ENCODE assay signal across 8 mouse cellular contexts in the genomic region with DNA sequence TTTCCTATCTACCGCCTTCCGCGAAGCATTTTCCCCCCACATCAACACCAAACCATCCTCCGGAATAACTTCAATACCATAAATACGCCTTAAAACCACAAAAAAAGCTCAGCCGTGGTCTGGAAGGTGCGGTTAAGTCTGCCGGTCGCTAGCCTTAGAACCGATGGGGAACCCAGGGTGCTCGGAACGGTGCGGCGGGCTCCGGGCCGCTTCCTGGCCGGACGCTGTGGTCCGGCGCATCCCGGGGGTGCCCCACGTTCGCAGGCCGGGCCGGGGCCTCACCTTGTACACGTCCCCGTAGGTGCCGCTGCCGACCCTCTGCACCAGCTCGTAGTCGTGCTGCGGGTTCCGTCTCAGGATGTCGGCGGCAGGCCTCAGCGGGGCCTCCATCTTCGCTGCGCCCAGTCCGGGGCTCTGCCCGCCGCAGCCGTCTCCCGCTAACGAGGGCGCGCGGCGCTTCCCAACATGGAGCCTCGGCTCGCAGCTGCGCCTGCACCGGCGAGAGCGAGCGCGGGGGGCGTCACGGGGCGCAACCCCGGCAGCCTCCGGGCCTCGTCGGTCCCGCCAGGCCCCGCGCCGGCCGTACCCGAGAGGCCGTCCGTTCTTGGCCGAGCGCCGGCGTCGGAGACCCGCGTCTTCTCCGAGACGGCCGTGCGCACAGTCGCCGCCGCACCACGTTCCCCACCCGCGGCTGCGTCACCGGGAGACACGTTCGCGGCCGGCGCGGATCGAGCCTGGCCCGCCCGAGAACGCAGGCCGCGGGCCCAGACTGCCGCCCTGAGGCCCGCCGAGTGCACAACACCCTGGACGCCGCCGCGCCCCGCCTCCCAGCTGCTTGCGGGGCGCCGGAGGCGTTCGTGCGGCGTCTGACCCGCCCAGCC. TPM values are rescaled to one million over a fixed set of nuclear protein-coding genes. Genes with fewer than 3 reads are reported as not detected.
A peak's percentile ranks its signal among the peaks of the same experiment; 100 is the strongest.
DNase-seq lines count a peak whose midpoint lies in the region; ATAC-seq and TF ChIP-seq lines count a peak whose summit lies in the region.

A gene (plus strand): TSS at position 244 of the 881 bp plus-strand sequence.
A gene (minus strand): TSS at position 830 of the 881 bp plus-strand sequence.

- intact Hi-C loops in heart, postnatal 25 days (cut with DNase I) = loop anchor here (2.0 to 5.0 kb wide), 4 partner anchors 40 to 160 kb away; no protein-coding TSS in a partner anchor

- H3K36me3 ChIP-seq in G1E (replicated peaks) = peaks cover 9% of the 10 kb centered on the region
- no peaks in the 10 kb centered on the region for H3K36me3 ChIP-seq in forebrain, embryonic 15.5 days
- H3K36me3 ChIP-seq in neural tube, embryonic 14.5 days (ENCODE audit: control insufficient read depth, insufficient read depth, low read length) = no peaks in the 10 kb centered on the region
- no peaks in the 10 kb centered on the region for H3K36me3 ChIP-seq in testis, adult 2 months (ENCODE audit: control insufficient read depth, insufficient read depth, low read length)

- peaks cover 4% of the 10 kb centered on the region; the same call in 1 of the 2 replicates for H3K27me3 ChIP-seq in G1E (ENCODE audit: insufficient read depth, low read length)
- no peaks in the 10 kb centered on the region for H3K27me3 ChIP-seq in forebrain, embryonic 15.5 days
- H3K27me3 ChIP-seq in neural tube, embryonic 14.5 days (ENCODE audit: control insufficient read depth, insufficient read depth, low read length) = no peaks in the 10 kb centered on the region; the same call in 1 of the 2 replicates
- no peaks in the 10 kb centered on the region for H3K27me3 ChIP-seq in testis, adult 2 months (ENCODE audit: control insufficient read depth, insufficient read depth, low read length)

- TF ChIP-seq POLR2A in testis, adult 2 months (IDR thresholded peaks at IDR 0.05; ENCODE audit: control insufficient read depth, low read depth, low read length) = no peak; the same call in none of the 2 replicates

- WGBS in forebrain, embryonic 15.5 days = under 1% methylated on average over 117 of the region's 118 CpGs
- under 1% methylated on average over 86 of the region's 118 CpGs for WGBS in neural tube, embryonic 14.5 days

- TF ChIP-seq CTCF in G1E (IDR thresholded peaks at IDR 0.05; ENCODE audit: low read depth, low read length) = peak; percentile 51; the same call in 1 of the 2 replicates
- peak; percentile 50; the same call in 1 of the 2 replicates for TF ChIP-seq CTCF in testis, adult 2 months (IDR thresholded peaks at IDR 0.05; ENCODE audit: control insufficient read depth, insufficient read depth, insufficient replicate concordance, low read depth, low read length)

- no peaks in the 10 kb centered on the region for H3K9me3 ChIP-seq in G1E (replicated peaks)
- H3K9me3 ChIP-seq in forebrain, embryonic 15.5 days = no peaks in the 10 kb centered on the region
- no peaks in the 10 kb centered on the region for H3K9me3 ChIP-seq in neural tube, embryonic 14.5 days (ENCODE audit: control insufficient read depth, low read length)

- H3K4me1 ChIP-seq in G1E (ENCODE audit: insufficient read depth, low read depth, low read length) = peaks cover 34% of the 10 kb centered on the region
- peaks cover 35% of the 10 kb centered on the region for H3K4me1 ChIP-seq in forebrain, embryonic 15.5 days
- peaks cover 26% of the 10 kb centered on the region for H3K4me1 ChIP-seq in neural tube, embryonic 14.5 days (ENCODE audit: control insufficient read depth, insufficient read depth, low read length)
- peaks cover 2% of the 10 kb centered on the region for H3K4me1 ChIP-seq in testis, adult 2 months (ENCODE audit: control insufficient read depth, insufficient read depth, low read length)

- DNase-seq in G1E (ENCODE audit: low spot score) = peak; percentile 90
- peak; percentile 89 for DNase-seq in cerebellum, adult 11-12 months
- peak; percentile 83 for DNase-seq in heart, postnatal 25 days (ENCODE audit: low spot score)
- DNase-seq in layer of hippocampus, adult 18-20 months (ENCODE audit: low spot score in 2 of 2) = peak; percentile 86 to 92
- DNase-seq in lung, adult 18-20 months = peak; percentile 87 to 90

- ATAC-seq in G1E (ENCODE audit: extremely low read depth, insufficient number of reproducible peaks, low FRiP score, poor library complexity, severe bottlenecking) = peak; percentile 66
- peak; percentile 98 for ATAC-seq in forebrain, embryonic 15.5 days (replicated peaks)
- ATAC-seq in neural tube, embryonic 14.5 days (ENCODE audit: low read depth) = peak; percentile 97

- peak within 1 kb of the TSS; percentile 89 for H3K9ac ChIP-seq in forebrain, embryonic 15.5 days (replicated peaks)
- peak within 1 kb of the TSS; percentile 97 for H3K9ac ChIP-seq in neural tube, embryonic 14.5 days (replicated peaks; ENCODE audit: low read depth, low read length)

- H3K4me2 ChIP-seq in forebrain, embryonic 15.5 days (replicated peaks) = peak within 1 kb of the TSS; percentile 55
- H3K4me2 ChIP-seq in neural tube, embryonic 14.5 days (ENCODE audit: low read depth, low read length) = peak within 1 kb of the TSS; percentile 80

- peak within 1 kb of the TSS; percentile 91 for H3K27ac ChIP-seq in forebrain, embryonic 15.5 days (replicated peaks)
- H3K27ac ChIP-seq in neural tube, embryonic 14.5 days (ENCODE audit: low read depth, low read length) = peak within 1 kb of the TSS; percentile 95
- peak within 1 kb of the TSS; percentile 84 for H3K27ac ChIP-seq in testis, adult 2 months (ENCODE audit: control insufficient read depth, insufficient read depth, low read depth, low read length)

- peak within 1 kb of the TSS; percentile 86 for H3K4me3 ChIP-seq in G1E (ENCODE audit: low read depth, low read length)
- H3K4me3 ChIP-seq in forebrain, embryonic 15.5 days = peak within 1 kb of the TSS; percentile 81
- H3K4me3 ChIP-seq in neural tube, embryonic 14.5 days (ENCODE audit: low read depth, low read length) = peak within 1 kb of the TSS; percentile 90
- H3K4me3 ChIP-seq in testis, adult 2 months (ENCODE audit: control insufficient read depth, low read depth, low read length) = peak within 1 kb of the TSS; percentile 95

RNA-seq across cellular contexts. Expression of the first gene that starts in this region (rescaled TPM):
- total RNA-seq in G1E (2014; fragmentation: Nextera tagmentation) = 2.7 and 2.8 TPM in 2 replicates
- 1.3 and 1.6 TPM in 2 replicates for total RNA-seq in G1E (2017)
- 0.51 and 0.55 TPM in 2 replicates for polyA plus RNA-seq in G1E (2012)
- 110 and 123 TPM in 2 replicates for polyA plus RNA-seq in forebrain, embryonic 15.5 days (2015; fragmentation: Nextera tagmentation; extraction: Ambion mirVana)
- 1 to 10 TPM; 2.6 to 4.0 TPM for total RNA-seq in heart, postnatal 25 days (2021)
- total RNA-seq in layer of hippocampus, adult 18-20 months (2021) = 100 to 1,000 TPM; 192 to 198 TPM
- 145 and 166 TPM in 2 replicates for polyA plus RNA-seq in neural tube, embryonic 14.5 days (2014; fragmentation: Nextera tagmentation; extraction: Ambion mirVana)
- 49.1 and 54.4 TPM in 2 replicates for polyA plus RNA-seq in testis, adult 2 months (2012; rRNA removed)

RNA-seq across cellular contexts. Expression of the second gene that starts in this region (rescaled TPM):
- 36.4 and 39.4 TPM in 2 replicates for total RNA-seq in G1E (2014; fragmentation: Nextera tagmentation)
- total RNA-seq in G1E (2017) = 33.9 and 34.8 TPM in 2 replicates
- 4.7 and 5.5 TPM in 2 replicates for polyA plus RNA-seq in G1E (2012)
- polyA plus RNA-seq in forebrain, embryonic 15.5 days (2015; fragmentation: Nextera tagmentation; extraction: Ambion mirVana) = 33.6 and 33.9 TPM in 2 replicates
- 10 to 100 TPM; 22.2 to 24.5 TPM for total RNA-seq in heart, postnatal 25 days (2021)
- total RNA-seq in layer of hippocampus, adult 18-20 months (2021) = 10 to 100 TPM; 45.8 to 48.9 TPM
- 35.3 and 42.7 TPM in 2 replicates for polyA plus RNA-seq in neural tube, embryonic 14.5 days (2014; fragmentation: Nextera tagmentation; extraction: Ambion mirVana)
- 5.1 and 5.6 TPM in 2 replicates for polyA plus RNA-seq in testis, adult 2 months (2012; rRNA removed)

Comparison
In these comparisons a context has a peak if more than half of its experiments do, and no peak if none do; other contexts are left out.
1. Peak in every context shown above with its lines: DNase-seq, ATAC-seq, H3K4me3 ChIP-seq and H3K27ac ChIP-seq.
2. RNA of the first gene that starts in this region (total RNA-seq): 192 to 198 TPM in layer of hippocampus, adult 18-20 months; 2.6 to 4.0 TPM in heart, postnatal 25 days and 1.3 to 2.8 TPM in G1E; every median in the first group is over 10 times any median in the second.
3. RNA of the first gene that starts in this region (polyA plus RNA-seq): 145 to 166 TPM in neural tube, embryonic 14.5 days, 110 to 123 TPM in forebrain, embryonic 15.5 days and 49.1 to 54.4 TPM in testis, adult 2 months; 0.51 to 0.55 TPM in G1E; every median in the first group is over 10 times any median in the second.